Mouse (Mus musculus): ENCODE measurements around the gene Fam78a. TPM values are rescaled to one million over a fixed set of nuclear protein-coding genes. Genes with fewer than 3 reads are reported as not detected.

Fam78a gene
- total and polyA plus RNA-seq, 2 experiments from 2014 or later = 0.39 to 1.3 TPM

GRCm38 (mm10) chr2:32063451-32064151, 21.1 kb downstream of the Fam78a start:
- ATAC-seq (no peak), DNase-seq (ENCODE audit: low spot score) (no peak)
- Histone ChIP-seq H3K36me3 (ENCODE audit: insufficient read depth, low read length) (no peaks in the 10 kb centered on the region), H3K4me1 (ENCODE audit: insufficient read depth, low read length) (no peaks in the 10 kb centered on the region), H3K27me3 (ENCODE audit: insufficient read depth, low read length) (0 out of 2 replicates have a peak, but pooled peaks cover 9% of the 10 kb centered on the region), H3K4me3 (ENCODE audit: low read length) (no peak overlapping the region), H3K4me2 (ENCODE audit: low read depth, low read length) (no peak overlapping the region), H3K9ac (replicated peaks; ENCODE audit: low read length) (no peak overlapping the region), H3K27ac (no peak overlapping the region), H3K9me3 (ENCODE audit: low read length) (no peaks in the 10 kb centered on the region)
- no peak for TF ChIP-seq CTCF (IDR thresholded peaks at IDR 0.05; ENCODE audit: low read depth)
- 79% methylated on average over 7 of the region's 7 CpGs for WGBS

- 0 out of 2 replicates have a peak, but pooled peaks cover 1% of the 10 kb centered on the region for H3K27me3 ChIP-seq (ENCODE audit: insufficient read depth, low read length)
- no peak for ATAC-seq
- no peak overlapping the region for H3K4me3 ChIP-seq (ENCODE audit: low read length)
- H3K4me1 ChIP-seq (ENCODE audit: insufficient read depth, low read length) = no peaks in the 10 kb centered on the region
- H3K4me2 ChIP-seq (ENCODE audit: low read depth, low read length) = no peak overlapping the region
- H3K9me3 ChIP-seq (ENCODE audit: low read length) = no peaks in the 10 kb centered on the region
- no peak for TF ChIP-seq CTCF (IDR thresholded peaks at IDR 0.05; ENCODE audit: low read depth)
- 89% methylated on average over 15 of the region's 15 CpGs for WGBS
- DNase-seq (ENCODE audit: low spot score) = no peak
- no peak overlapping the region for H3K9ac ChIP-seq (replicated peaks; ENCODE audit: low read length)
- no peaks in the 10 kb centered on the region for H3K36me3 ChIP-seq (ENCODE audit: insufficient read depth, low read length)
- no peak overlapping the region for H3K27ac ChIP-seq
Observed at GRCm38 (mm10) chr2:32062626-32063410, 21.8 kb downstream of the Fam78a start.

GRCm38 (mm10) chr2:32061722-32062505, 22.7 kb downstream of the Fam78a start:
- Histone ChIP-seq H3K27me3 (ENCODE audit: insufficient read depth, low read length) (no peaks in the 10 kb centered on the region), H3K4me3 (ENCODE audit: low read length) (no peak overlapping the region), H3K4me2 (ENCODE audit: low read depth, low read length) (no peak overlapping the region), H3K9me3 (ENCODE audit: low read length) (no peaks in the 10 kb centered on the region), H3K4me1 (ENCODE audit: insufficient read depth, low read length) (no peaks in the 10 kb centered on the region), H3K9ac (replicated peaks; ENCODE audit: low read length) (no peak overlapping the region), H3K36me3 (ENCODE audit: insufficient read depth, low read length) (no peaks in the 10 kb centered on the region), H3K27ac (no peak overlapping the region)
- 81% methylated on average over 12 of the region's 12 CpGs for WGBS
- DNase-seq (ENCODE audit: low spot score) = no peak
- no peak for TF ChIP-seq CTCF (IDR thresholded peaks at IDR 0.05; ENCODE audit: low read depth)
- no peak for ATAC-seq

- TF ChIP-seq CTCF (IDR thresholded peaks at IDR 0.05; ENCODE audit: low read depth) = no peak
- no peaks in the 10 kb centered on the region for H3K4me1 ChIP-seq (ENCODE audit: insufficient read depth, low read length)
- DNase-seq (ENCODE audit: low spot score) (no peak), ATAC-seq (no peak)
- WGBS = 58% methylated on average over 2 of the region's 2 CpGs
- H3K4me3 ChIP-seq (ENCODE audit: low read length) = no peak overlapping the region
- no peaks in the 10 kb centered on the region for H3K27me3 ChIP-seq (ENCODE audit: insufficient read depth, low read length)
- no peaks in the 10 kb centered on the region for H3K9me3 ChIP-seq (ENCODE audit: low read length)
- H3K9ac ChIP-seq (replicated peaks; ENCODE audit: low read length) = no peak overlapping the region
- H3K36me3 ChIP-seq (ENCODE audit: insufficient read depth, low read length) = no peaks in the 10 kb centered on the region
- H3K4me2 ChIP-seq (ENCODE audit: low read depth, low read length) = no peak overlapping the region
- no peak overlapping the region for H3K27ac ChIP-seq
Observed at GRCm38 (mm10) chr2:32061189-32061588, 23.5 kb downstream of the Fam78a start.

- Histone ChIP-seq H3K4me2 (ENCODE audit: low read depth, low read length) (no peak overlapping the region), H3K27me3 (ENCODE audit: insufficient read depth, low read length) (no peaks in the 10 kb centered on the region), H3K9me3 (ENCODE audit: low read length) (no peaks in the 10 kb centered on the region), H3K9ac (replicated peaks; ENCODE audit: low read length) (no peak overlapping the region), H3K36me3 (ENCODE audit: insufficient read depth, low read length) (no peaks in the 10 kb centered on the region), H3K4me1 (ENCODE audit: insufficient read depth, low read length) (no peaks in the 10 kb centered on the region), H3K27ac (no peak overlapping the region), H3K4me3 (ENCODE audit: low read length) (no peak overlapping the region)
- DNase-seq (ENCODE audit: low spot score) (no peak), ATAC-seq (no peak)
- WGBS = 59% methylated on average over 6 of the region's 6 CpGs
- TF ChIP-seq CTCF (IDR thresholded peaks at IDR 0.05; ENCODE audit: low read depth) = no peak
Observed at GRCm38 (mm10) chr2:32060228-32060805, 24.3 kb downstream of the Fam78a start.

- 74% methylated on average over 6 of the region's 6 CpGs for WGBS
- TF ChIP-seq CTCF (IDR thresholded peaks at IDR 0.05; ENCODE audit: low read depth) = no peak
- no peaks in the 10 kb centered on the region for H3K4me1 ChIP-seq (ENCODE audit: insufficient read depth, low read length)
- H3K9ac ChIP-seq (replicated peaks; ENCODE audit: low read length) = no peak overlapping the region
- H3K27ac ChIP-seq = no peak overlapping the region
- no peaks in the 10 kb centered on the region for H3K27me3 ChIP-seq (ENCODE audit: insufficient read depth, low read length)
- no peaks in the 10 kb centered on the region for H3K36me3 ChIP-seq (ENCODE audit: insufficient read depth, low read length)
- H3K4me2 ChIP-seq (ENCODE audit: low read depth, low read length) = no peak overlapping the region
- H3K4me3 ChIP-seq (ENCODE audit: low read length) = no peak overlapping the region
- no peaks in the 10 kb centered on the region for H3K9me3 ChIP-seq (ENCODE audit: low read length)
- ATAC-seq (no peak), DNase-seq (ENCODE audit: low spot score) (no peak)
Observed at GRCm38 (mm10) chr2:32059613-32060012, 25.0 kb downstream of the Fam78a start.
